Mouse (Mus musculus): ENCODE data around the gene Mall. TPM values are rescaled to one million over a fixed set of nuclear protein-coding genes. Genes with fewer than 3 reads are reported as not detected.
A peak's percentile ranks its signal among the peaks of the same experiment; 100 is the strongest.

The Mall gene
- total RNA-seq, 2 experiments from 2014 or later, result 0.53 to 0.54 TPM

GRCm38 (mm10) chr2:127730301-127730997, 717 bp upstream of the Mall start:
- no peak for DNase-seq (ENCODE audit: low spot score in 2 of 2)

- DNase-seq (ENCODE audit: low spot score in 2 of 2), result no peak
Observed at GRCm38 (mm10) chr2:127728661-127729450, 876 bp downstream of the Mall start.

GRCm38 (mm10) chr2:127728146-127728545, 1.6 kb downstream of the Mall start:
- no peak for DNase-seq (ENCODE audit: low spot score in 2 of 2)

- no peak for DNase-seq (ENCODE audit: low spot score in 2 of 2)
Observed at GRCm38 (mm10) chr2:127723193-127723592, 6.5 kb downstream of the Mall start.

GRCm38 (mm10) chr2:127722176-127722892, 7.4 kb downstream of the Mall start:
- DNase-seq (ENCODE audit: low spot score in 2 of 2), result peak; percentile 56 to 69

- DNase-seq (ENCODE audit: low spot score in 2 of 2), result no peak
Observed at GRCm38 (mm10) chr2:127718839-127719468, 10.8 kb downstream of the Mall start.

GRCm38 (mm10) chr2:127714726-127715125, 15.0 kb downstream of the Mall start:
- no peak for DNase-seq (ENCODE audit: low spot score in 2 of 2)

- no peak for DNase-seq (ENCODE audit: low spot score in 2 of 2)
Observed at GRCm38 (mm10) chr2:127708792-127709191, 20.9 kb downstream of the Mall start.

- DNase-seq (ENCODE audit: low spot score in 2 of 2), result no peak
Observed at GRCm38 (mm10) chr2:127708060-127708459, 21.7 kb downstream of the Mall start.

- DNase-seq (ENCODE audit: low spot score in 2 of 2), result no peak
Observed at GRCm38 (mm10) chr2:127705267-127705666, 24.5 kb downstream of the Mall start.

GRCm38 (mm10) chr2:127689239-127689638, 40.5 kb downstream of the Mall start:
- DNase-seq (ENCODE audit: low spot score in 2 of 2), result no peak

- DNase-seq (ENCODE audit: low spot score in 2 of 2), result peak; percentile 69 to 73
Observed at GRCm38 (mm10) chr2:127683687-127684331, 45.9 kb downstream of the Mall start.

- peak in 1 of 2 experiments; percentile 33 for DNase-seq (ENCODE audit: low spot score in 2 of 2)
Observed at GRCm38 (mm10) chr2:127667843-127668506, 61.8 kb downstream of the Mall start.

- no peak for DNase-seq (ENCODE audit: low spot score in 2 of 2)
Observed at GRCm38 (mm10) chr2:127667015-127667414, 62.7 kb downstream of the Mall start.

- no peak for DNase-seq (ENCODE audit: low spot score in 2 of 2)
Observed at GRCm38 (mm10) chr2:127662708-127663107, 67.0 kb downstream of the Mall start.

- peak in 1 of 2 experiments; percentile 23 for DNase-seq (ENCODE audit: low spot score in 2 of 2)
Observed at GRCm38 (mm10) chr2:127656086-127656720, 73.5 kb downstream of the Mall start, which contains the start of gene Mal. Gene Mal (minus strand): TSS chr2:127656695.

GRCm38 (mm10) chr2:127655419-127655818, 74.3 kb downstream of the Mall start:
- no peak for DNase-seq (ENCODE audit: low spot score in 2 of 2)

GRCm38 (mm10) chr2:127654786-127655185, 74.9 kb downstream of the Mall start:
- DNase-seq (ENCODE audit: low spot score in 2 of 2), result no peak
